Mouse (Mus musculus): Measurements from ENCODE around the gene Sec13. TPM values are rescaled to one million over a fixed set of nuclear protein-coding genes. Genes with fewer than 3 reads are reported as not detected.
A peak's percentile ranks its signal among the peaks of the same experiment; 100 is the strongest.

Sec13 gene
- polyA plus RNA-seq, 2 experiments, result 93.7 to 118 TPM

DNA sequence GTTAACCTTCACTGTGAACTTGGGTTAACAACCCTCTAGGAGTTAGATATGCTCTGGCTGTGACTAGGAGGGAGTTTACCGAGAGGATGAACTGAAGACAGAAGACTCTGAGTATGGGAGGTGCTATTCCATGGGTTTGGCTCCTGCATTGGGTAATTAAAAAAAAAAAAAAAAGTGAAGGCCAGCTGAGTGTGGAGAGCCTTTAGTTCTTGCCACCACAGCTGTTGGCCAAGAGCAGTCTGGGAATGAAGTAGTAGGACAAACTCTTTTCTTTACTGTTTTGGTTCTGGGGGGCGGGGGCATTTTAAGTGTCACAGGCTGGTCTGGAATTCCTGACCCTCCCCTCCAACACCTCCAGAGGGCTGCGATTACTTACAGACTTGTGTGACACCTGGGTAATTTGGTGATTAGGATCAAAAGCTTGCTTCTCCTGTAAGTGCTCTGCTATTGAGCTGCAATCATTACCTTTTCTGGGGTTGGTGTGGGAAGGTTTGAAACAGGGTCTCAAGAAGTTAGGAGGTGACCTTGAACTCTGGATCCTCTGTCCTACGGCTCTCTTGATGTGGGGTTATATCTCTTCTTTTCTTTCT lies 44.7 kb downstream of the Sec13 start:
- Histone ChIP-seq H3K27ac (peak overlapping the region; percentile 75), H3K27me3 (ENCODE audit: control insufficient read depth, insufficient read depth, low read length) (no peaks in the 10 kb centered on the region), H3K9me3 (ENCODE audit: control insufficient read depth, low read length) (no peaks in the 10 kb centered on the region), H3K4me3 (ENCODE audit: insufficient read depth in 1 of 2, low read depth in 2 of 2, low read length in 2 of 2) (peak overlapping the region in 1 of 2 experiments; percentile 44; a peak in 2 of 4 replicates), H3K4me1 (replicated peaks; ENCODE audit: control insufficient read depth in 2 of 2, insufficient read depth in 2 of 2, low read length in 1 of 2) (peaks cover 47 to 58% of the 10 kb centered on the region in 2 experiments), H3K36me3 (replicated peaks; ENCODE audit: control insufficient read depth, insufficient read depth, low read depth) (peaks cover 35% of the 10 kb centered on the region), H3K9ac (replicated peaks) (peak overlapping the region; percentile 56), H3K4me2 (ENCODE audit: low read depth) (peak overlapping the region; percentile 70)
- no peak for TF ChIP-seq CTCF (IDR thresholded peaks at IDR 0.05; ENCODE audit: low read depth)
- no peak for TF ChIP-seq EP300 (IDR thresholded peaks at IDR 0.05; ENCODE audit: low read depth)
- 38% methylated on average over 4 of the region's 4 CpGs for WGBS (ENCODE audit: insufficient replicate concordance)
- DNase-seq (ENCODE audit: low read depth in 3 of 3, low spot score in 3 of 3) (no peak), ATAC-seq (ENCODE audit: insufficient read depth) (no peak)

DNA sequence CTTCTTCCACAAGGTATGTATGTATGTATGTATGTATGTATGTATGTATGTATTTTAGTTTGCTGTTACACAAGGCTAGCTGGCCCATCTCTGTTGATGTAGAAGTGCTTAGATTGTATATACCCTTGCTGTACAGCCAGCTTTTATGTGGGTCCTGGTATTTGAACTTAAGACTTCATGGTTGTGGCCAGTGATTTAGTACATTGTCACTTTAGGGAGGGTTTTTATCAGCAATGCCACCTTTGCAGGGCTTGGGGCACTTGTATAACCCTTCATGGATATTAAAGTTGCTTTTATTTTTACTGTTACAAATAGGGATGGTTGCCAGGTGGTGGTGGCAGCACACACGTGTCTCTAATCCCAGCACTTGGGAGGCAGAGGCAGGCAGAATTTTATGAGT lies 45.3 kb downstream of the Sec13 start:
- Histone ChIP-seq H3K27me3 (ENCODE audit: control insufficient read depth, insufficient read depth, low read length) (no peaks in the 10 kb centered on the region), H3K9ac (replicated peaks) (peak overlapping the region; percentile 56; the same call in 1 of the 2 replicates), H3K9me3 (ENCODE audit: control insufficient read depth, low read length) (no peaks in the 10 kb centered on the region), H3K27ac (peak overlapping the region; percentile 75), H3K36me3 (replicated peaks; ENCODE audit: control insufficient read depth, insufficient read depth, low read depth) (peaks cover 33% of the 10 kb centered on the region), H3K4me3 (ENCODE audit: insufficient read depth in 1 of 2, low read depth in 2 of 2, low read length in 2 of 2) (peak overlapping the region in 1 of 2 experiments; percentile 6; a peak in 1 of 4 replicates), H3K4me1 (replicated peaks; ENCODE audit: control insufficient read depth in 2 of 2, insufficient read depth in 2 of 2, low read length in 1 of 2) (peaks cover 49 to 61% of the 10 kb centered on the region in 2 experiments), H3K4me2 (ENCODE audit: low read depth) (peak overlapping the region; percentile 70)
- no peak for TF ChIP-seq CTCF (IDR thresholded peaks at IDR 0.05; ENCODE audit: low read depth)
- 0 out of 2 replicates have a peak, but pooled peaks have one; percentile 21 for TF ChIP-seq EP300 (IDR thresholded peaks at IDR 0.05; ENCODE audit: low read depth)
- 13% methylated on average over 1 of the region's 1 CpGs for WGBS (ENCODE audit: insufficient replicate concordance)
- ATAC-seq (ENCODE audit: insufficient read depth) (no peak), DNase-seq (ENCODE audit: low read depth in 3 of 3, low spot score in 3 of 3) (peak in 2 of 3 experiments; percentile 39 to 49)

DNA sequence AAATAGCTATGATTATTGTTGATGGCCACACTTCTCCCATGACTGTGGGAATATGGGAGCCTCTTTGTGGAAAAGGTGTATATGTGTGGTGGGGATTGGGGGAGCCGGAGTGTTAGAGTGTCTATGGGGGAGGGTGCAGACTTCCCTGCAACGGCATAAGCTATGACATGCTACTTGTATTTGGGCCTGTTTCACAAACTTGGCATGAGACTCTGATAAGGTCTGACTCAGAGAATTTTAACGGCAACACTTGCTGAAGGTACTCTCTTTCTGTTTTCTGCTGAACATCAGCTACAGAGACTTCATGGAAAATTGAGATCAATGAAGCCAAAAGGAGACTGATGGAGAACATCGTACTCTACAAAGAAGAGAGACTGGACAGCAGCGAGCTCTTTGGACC lies 47.2 kb downstream of the Sec13 start:
- no peak for ATAC-seq (ENCODE audit: insufficient read depth)
- Histone ChIP-seq H3K27ac (no peak overlapping the region; the same call in 1 of the 2 replicates), H3K4me2 (ENCODE audit: low read depth) (peak overlapping the region; percentile 79), H3K9me3 (ENCODE audit: control insufficient read depth, low read length) (no peaks in the 10 kb centered on the region), H3K36me3 (replicated peaks; ENCODE audit: control insufficient read depth, insufficient read depth, low read depth) (peaks cover 26% of the 10 kb centered on the region), H3K27me3 (ENCODE audit: control insufficient read depth, insufficient read depth, low read length) (no peaks in the 10 kb centered on the region), H3K4me1 (replicated peaks; ENCODE audit: control insufficient read depth in 2 of 2, insufficient read depth in 2 of 2, low read length in 1 of 2) (peaks cover 55 to 62% of the 10 kb centered on the region in 2 experiments), H3K9ac (replicated peaks) (peak overlapping the region; percentile 45), H3K4me3 (ENCODE audit: insufficient read depth in 1 of 2, low read depth in 2 of 2, low read length in 2 of 2) (peak overlapping the region in 1 of 2 experiments; percentile 60; a peak in 2 of 4 replicates)
- no peak for DNase-seq (ENCODE audit: low read depth in 3 of 3, low spot score in 3 of 3)
- WGBS (ENCODE audit: insufficient replicate concordance), result 53% methylated on average over 5 of the region's 5 CpGs
- no peak for TF ChIP-seq CTCF (IDR thresholded peaks at IDR 0.05; ENCODE audit: low read depth)
- TF ChIP-seq EP300 (IDR thresholded peaks at IDR 0.05; ENCODE audit: low read depth), result no peak

DNA sequence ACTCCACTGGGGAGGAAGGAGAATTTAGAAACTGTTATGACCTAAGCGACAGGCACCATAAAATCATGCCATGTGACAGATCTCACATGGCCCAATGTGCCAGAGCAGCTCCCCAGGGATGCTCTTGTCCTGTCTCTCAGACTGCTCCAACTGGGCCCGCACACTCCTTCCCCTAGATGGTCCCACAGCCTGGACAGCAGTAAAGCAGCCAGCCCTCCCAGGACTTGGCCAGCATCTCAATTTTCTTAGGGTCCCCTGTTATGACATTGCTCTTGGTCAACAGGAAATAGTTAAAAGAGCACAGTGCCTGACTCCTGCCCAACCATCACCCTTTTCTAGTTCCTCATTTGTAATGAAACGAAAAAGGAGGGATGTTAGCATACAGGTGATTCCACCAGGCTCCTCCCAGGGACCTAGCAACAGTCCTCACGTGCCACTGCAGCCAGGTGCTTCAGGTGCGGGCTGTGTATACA lies 47.8 kb downstream of the Sec13 start:
- Histone ChIP-seq H3K9ac (replicated peaks) (peak overlapping the region; percentile 57), H3K27me3 (ENCODE audit: control insufficient read depth, insufficient read depth, low read length) (no peaks in the 10 kb centered on the region), H3K36me3 (replicated peaks; ENCODE audit: control insufficient read depth, insufficient read depth, low read depth) (peaks cover 26% of the 10 kb centered on the region), H3K4me1 (replicated peaks; ENCODE audit: control insufficient read depth in 2 of 2, insufficient read depth in 2 of 2, low read length in 1 of 2) (peaks cover 53 to 60% of the 10 kb centered on the region in 2 experiments), H3K27ac (peak overlapping the region; percentile 40), H3K9me3 (ENCODE audit: control insufficient read depth, low read length) (no peaks in the 10 kb centered on the region), H3K4me2 (ENCODE audit: low read depth) (peak overlapping the region; percentile 79), H3K4me3 (ENCODE audit: insufficient read depth in 1 of 2, low read depth in 2 of 2, low read length in 2 of 2) (peak overlapping the region; percentile 27 to 60)
- ATAC-seq (ENCODE audit: insufficient read depth) (no peak), DNase-seq (ENCODE audit: low read depth in 3 of 3, low spot score in 3 of 3) (no peak)
- TF ChIP-seq EP300 (IDR thresholded peaks at IDR 0.05; ENCODE audit: low read depth), result no peak
- TF ChIP-seq CTCF (IDR thresholded peaks at IDR 0.05; ENCODE audit: low read depth), result no peak
- WGBS (ENCODE audit: insufficient replicate concordance), result 62% methylated on average over 5 of the region's 5 CpGs

DNA sequence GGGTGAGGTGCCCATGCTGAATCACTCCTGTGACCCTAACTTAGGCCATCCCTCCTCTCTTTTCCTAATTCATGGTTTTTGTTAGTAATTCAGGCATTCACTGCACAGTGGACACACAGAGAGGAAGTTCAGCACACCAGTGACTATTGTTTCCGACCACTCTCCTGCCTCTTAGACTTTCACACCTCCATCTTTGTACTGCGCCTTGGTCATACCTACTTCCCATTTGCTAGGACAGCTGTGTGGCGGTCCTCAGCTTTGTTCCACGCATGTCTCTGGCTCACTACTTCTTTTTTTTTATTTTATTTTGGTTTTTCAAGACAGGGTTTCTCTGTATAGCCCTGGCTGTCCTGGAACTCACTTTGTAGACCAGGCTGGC lies 49.5 kb downstream of the Sec13 start:
- WGBS (ENCODE audit: insufficient replicate concordance), result 33% methylated on average over 4 of the region's 4 CpGs
- Histone ChIP-seq H3K9ac (replicated peaks) (peak overlapping the region; percentile 77), H3K27me3 (ENCODE audit: control insufficient read depth, insufficient read depth, low read length) (no peaks in the 10 kb centered on the region), H3K4me3 (ENCODE audit: insufficient read depth in 1 of 2, low read depth in 2 of 2, low read length in 2 of 2) (peak overlapping the region; percentile 60 to 73), H3K4me2 (ENCODE audit: low read depth) (peak overlapping the region; percentile 79), H3K4me1 (replicated peaks; ENCODE audit: control insufficient read depth in 2 of 2, insufficient read depth in 2 of 2, low read length in 1 of 2) (peaks cover 51 to 56% of the 10 kb centered on the region in 2 experiments), H3K9me3 (ENCODE audit: control insufficient read depth, low read length) (no peaks in the 10 kb centered on the region), H3K27ac (peak overlapping the region; percentile 89), H3K36me3 (replicated peaks; ENCODE audit: control insufficient read depth, insufficient read depth, low read depth) (peaks cover 26% of the 10 kb centered on the region)
- no peak for DNase-seq (ENCODE audit: low read depth in 3 of 3, low spot score in 3 of 3)
- ATAC-seq (ENCODE audit: insufficient read depth), result no peak
- TF ChIP-seq EP300 (IDR thresholded peaks at IDR 0.05; ENCODE audit: low read depth) (no peak), CTCF (IDR thresholded peaks at IDR 0.05; ENCODE audit: low read depth) (no peak)

Data from liver, embryonic 14.5 days (tissue).